Mouse (Mus musculus): ENCODE measurements around the gene Necap1. TPM values are rescaled to one million over a fixed set of nuclear protein-coding genes. Genes with fewer than 3 reads are reported as not detected.
A peak's percentile ranks its signal among the peaks of the same experiment; 100 is the strongest.

The Necap1 gene
- polyA plus RNA-seq, 1 experiment from 2014 or later = 31.2 TPM

GRCm38 (mm10) chr6:122862871-122863270 is 11.4 kb upstream of the Necap1 start:
- Histone ChIP-seq H3K36me3 (ENCODE audit: insufficient read depth, low read length) (no peaks in the 10 kb centered on the region), H3K4me2 (replicated peaks; ENCODE audit: low read depth, low read length) (no peak overlapping the region), H3K9me3 (ENCODE audit: low read length) (no peaks in the 10 kb centered on the region), H3K27me3 (replicated peaks; ENCODE audit: insufficient read depth, low read length) (no peaks in the 10 kb centered on the region), H3K27ac (ENCODE audit: low read length) (no peak overlapping the region), H3K9ac (replicated peaks; ENCODE audit: low read depth) (no peak overlapping the region), H3K4me1 (ENCODE audit: insufficient read depth, low read depth, low read length) (no peaks in the 10 kb centered on the region), H3K4me3 (ENCODE audit: low read depth, low read length) (no peak overlapping the region)
- TF ChIP-seq CTCF (IDR thresholded peaks at IDR 0.05) = no peak
- TF ChIP-seq EP300 (IDR thresholded peaks at IDR 0.05) = no peak
- peak; percentile 42 for DNase-seq (ENCODE audit: low spot score)
- 86% methylated on average over 1 of the region's 1 CpGs for WGBS
- ATAC-seq = no peak

GRCm38 (mm10) chr6:122867914-122868313 is 6.4 kb upstream of the Necap1 start:
- Histone ChIP-seq H3K36me3 (ENCODE audit: insufficient read depth, low read length) (no peaks in the 10 kb centered on the region), H3K9me3 (ENCODE audit: low read length) (no peaks in the 10 kb centered on the region), H3K4me2 (replicated peaks; ENCODE audit: low read depth, low read length) (no peak overlapping the region), H3K27me3 (replicated peaks; ENCODE audit: insufficient read depth, low read length) (no peaks in the 10 kb centered on the region), H3K9ac (replicated peaks; ENCODE audit: low read depth) (no peak overlapping the region), H3K4me1 (ENCODE audit: insufficient read depth, low read depth, low read length) (no peaks in the 10 kb centered on the region), H3K4me3 (ENCODE audit: low read depth, low read length) (no peak overlapping the region), H3K27ac (ENCODE audit: low read length) (no peak overlapping the region)
- no peak for DNase-seq (ENCODE audit: low spot score)
- no peak for ATAC-seq
- TF ChIP-seq CTCF (IDR thresholded peaks at IDR 0.05) (peak; percentile 50), EP300 (IDR thresholded peaks at IDR 0.05) (no peak)
- WGBS = 45% methylated on average over 4 of the region's 4 CpGs

- Histone ChIP-seq H3K9me3 (ENCODE audit: low read length) (no peaks in the 10 kb centered on the region), H3K36me3 (ENCODE audit: insufficient read depth, low read length) (no peaks in the 10 kb centered on the region), H3K27ac (ENCODE audit: low read length) (no peak overlapping the region), H3K27me3 (replicated peaks; ENCODE audit: insufficient read depth, low read length) (no peaks in the 10 kb centered on the region), H3K4me1 (ENCODE audit: insufficient read depth, low read depth, low read length) (no peaks in the 10 kb centered on the region), H3K4me3 (ENCODE audit: low read depth, low read length) (no peak overlapping the region), H3K4me2 (replicated peaks; ENCODE audit: low read depth, low read length) (no peak overlapping the region), H3K9ac (replicated peaks; ENCODE audit: low read depth) (no peak overlapping the region)
- DNase-seq (ENCODE audit: low spot score) = peak; percentile 20
- no peak for ATAC-seq
- whole genome bisulfite sequencing = 72% methylated on average over 11 of the region's 11 CpGs
- TF ChIP-seq CTCF (IDR thresholded peaks at IDR 0.05) (no peak), EP300 (IDR thresholded peaks at IDR 0.05) (no peak)
Observed at GRCm38 (mm10) chr6:122869846-122870245, 4.4 kb upstream of the Necap1 start.

GRCm38 (mm10) chr6:122872800-122873199 is 1.5 kb upstream of the Necap1 start:
- no peak overlapping the region for H3K9ac ChIP-seq (replicated peaks; ENCODE audit: low read depth)
- WGBS = 91% methylated on average over 5 of the region's 5 CpGs
- TF ChIP-seq CTCF (IDR thresholded peaks at IDR 0.05) = no peak
- no peak for TF ChIP-seq EP300 (IDR thresholded peaks at IDR 0.05)
- no peaks in the 10 kb centered on the region for H3K9me3 ChIP-seq (ENCODE audit: low read length)
- ATAC-seq (no peak), DNase-seq (ENCODE audit: low spot score) (peak; percentile 43)
- no peak overlapping the region for H3K4me3 ChIP-seq (ENCODE audit: low read depth, low read length)
- H3K27me3 ChIP-seq (replicated peaks; ENCODE audit: insufficient read depth, low read length) = no peaks in the 10 kb centered on the region
- H3K4me2 ChIP-seq (replicated peaks; ENCODE audit: low read depth, low read length) = no peak overlapping the region
- H3K27ac ChIP-seq (ENCODE audit: low read length) = no peak overlapping the region
- H3K36me3 ChIP-seq (ENCODE audit: insufficient read depth, low read length) = no peaks in the 10 kb centered on the region
- H3K4me1 ChIP-seq (ENCODE audit: insufficient read depth, low read depth, low read length) = peaks cover 4% of the 10 kb centered on the region; the same call in 1 of the 2 replicates

GRCm38 (mm10) chr6:122874720-122875389 is 581 bp downstream of the Necap1 start:
- Histone ChIP-seq H3K4me3 (ENCODE audit: low read depth, low read length) (peak overlapping the region; percentile 95), H3K36me3 (ENCODE audit: insufficient read depth, low read length) (no peaks in the 10 kb centered on the region), H3K4me1 (ENCODE audit: insufficient read depth, low read depth, low read length) (peaks cover 4% of the 10 kb centered on the region; the same call in 1 of the 2 replicates), H3K9ac (replicated peaks; ENCODE audit: low read depth) (peak overlapping the region; percentile 77), H3K27me3 (replicated peaks; ENCODE audit: insufficient read depth, low read length) (no peaks in the 10 kb centered on the region), H3K27ac (ENCODE audit: low read length) (peak overlapping the region; percentile 86), H3K4me2 (replicated peaks; ENCODE audit: low read depth, low read length) (peak overlapping the region; percentile 71), H3K9me3 (ENCODE audit: low read length) (no peaks in the 10 kb centered on the region)
- DNase-seq (ENCODE audit: low spot score) (peak; percentile 61), ATAC-seq (peak; percentile 72)
- TF ChIP-seq CTCF (IDR thresholded peaks at IDR 0.05) (no peak), EP300 (IDR thresholded peaks at IDR 0.05) (no peak)
- under 1% methylated on average over 31 of the region's 31 CpGs for WGBS

GRCm38 (mm10) chr6:122879141-122879735 is 5.0 kb downstream of the Necap1 start:
- H3K4me1 ChIP-seq (ENCODE audit: insufficient read depth, low read depth, low read length) = peaks cover 4% of the 10 kb centered on the region; the same call in 1 of the 2 replicates
- H3K4me3 ChIP-seq (ENCODE audit: low read depth, low read length) = no peak overlapping the region
- H3K9me3 ChIP-seq (ENCODE audit: low read length) = no peaks in the 10 kb centered on the region
- H3K27me3 ChIP-seq (replicated peaks; ENCODE audit: insufficient read depth, low read length) = no peaks in the 10 kb centered on the region
- DNase-seq (ENCODE audit: low spot score) (no peak), ATAC-seq (no peak)
- TF ChIP-seq CTCF (IDR thresholded peaks at IDR 0.05) = no peak
- TF ChIP-seq EP300 (IDR thresholded peaks at IDR 0.05) = no peak
- 77% methylated on average over 7 of the region's 7 CpGs for WGBS
- H3K4me2 ChIP-seq (replicated peaks; ENCODE audit: low read depth, low read length) = no peak overlapping the region
- H3K27ac ChIP-seq (ENCODE audit: low read length) = no peak overlapping the region
- peaks cover 34% of the 10 kb centered on the region for H3K36me3 ChIP-seq (ENCODE audit: insufficient read depth, low read length)
- no peak overlapping the region for H3K9ac ChIP-seq (replicated peaks; ENCODE audit: low read depth)
